Mouse (Mus musculus): ENCODE results near the gene Shroom3. TPM values are rescaled to one million over a fixed set of nuclear protein-coding genes. Genes with fewer than 3 reads are reported as not detected.

Shroom3 gene
- polyA plus RNA-seq, 1 experiment from 2014 or later, result 1.5 TPM

DNA sequence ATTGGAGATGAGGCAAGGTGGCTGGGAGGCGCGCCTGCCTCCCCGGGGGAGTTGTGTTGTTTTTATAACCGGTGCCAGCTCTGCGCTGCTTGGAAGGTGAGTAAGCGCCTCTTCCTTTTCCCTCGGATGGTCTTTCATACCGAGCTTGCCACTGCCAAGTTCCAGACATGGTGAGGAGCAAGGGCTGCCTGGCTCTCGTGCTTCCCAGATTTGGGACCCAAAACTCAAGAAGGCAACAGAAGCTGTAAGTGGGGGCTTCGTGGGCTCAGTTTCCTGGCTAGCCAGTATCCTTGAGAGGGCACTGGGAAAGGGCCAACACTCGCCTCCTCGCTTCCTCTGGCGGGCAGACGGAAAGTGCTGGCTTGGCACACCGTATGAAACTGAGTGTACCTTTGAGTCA, 173.1 kb downstream of the Shroom3 start:
- Histone ChIP-seq H3K27ac (replicated peaks; ENCODE audit: low read depth, low read length) (no peak overlapping the region), H3K4me3 (replicated peaks; ENCODE audit: low read depth, low read length) (no peak overlapping the region), H3K4me2 (ENCODE audit: low read length) (no peak overlapping the region), H3K9me3 (ENCODE audit: control insufficient read depth, low read length) (no peaks in the 10 kb centered on the region), H3K4me1 (ENCODE audit: control insufficient read depth, insufficient read depth, low read length) (peaks cover 6% of the 10 kb centered on the region), H3K9ac (replicated peaks; ENCODE audit: low read length) (no peak overlapping the region), H3K27me3 (ENCODE audit: control insufficient read depth, insufficient read depth, low read length) (no peaks in the 10 kb centered on the region), H3K36me3 (ENCODE audit: control insufficient read depth, insufficient read depth, low read length) (no peaks in the 10 kb centered on the region)
- ATAC-seq (ENCODE audit: low FRiP score, low TSS enrichment) (no peak), DNase-seq (no peak)
- WGBS, result 51% methylated on average over 15 of the region's 15 CpGs

DNA sequence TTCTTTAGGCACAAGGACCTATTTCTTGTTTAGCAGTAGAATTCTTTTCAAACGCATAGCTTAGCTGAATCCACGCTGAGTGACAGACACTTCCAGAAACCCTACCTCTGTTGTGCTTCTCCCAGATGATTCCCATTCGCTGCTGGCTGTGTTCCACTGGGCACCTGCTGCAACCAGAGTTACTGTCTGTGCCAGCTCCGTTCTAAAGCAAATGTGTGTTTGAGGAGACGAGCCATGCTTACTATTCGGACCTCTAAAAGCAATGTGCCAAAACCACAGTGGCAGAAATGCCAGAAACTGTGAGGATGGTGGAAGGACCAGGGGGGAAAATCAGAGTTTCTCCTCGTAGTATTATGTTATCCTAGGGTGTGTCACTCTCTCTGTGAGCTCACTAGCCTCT, 173.9 kb downstream of the Shroom3 start:
- 67% methylated on average over 7 of the region's 7 CpGs for WGBS
- Histone ChIP-seq H3K4me3 (replicated peaks; ENCODE audit: low read depth, low read length) (no peak overlapping the region), H3K27ac (replicated peaks; ENCODE audit: low read depth, low read length) (no peak overlapping the region), H3K9me3 (ENCODE audit: control insufficient read depth, low read length) (no peaks in the 10 kb centered on the region), H3K36me3 (ENCODE audit: control insufficient read depth, insufficient read depth, low read length) (no peaks in the 10 kb centered on the region), H3K9ac (replicated peaks; ENCODE audit: low read length) (no peak overlapping the region), H3K27me3 (ENCODE audit: control insufficient read depth, insufficient read depth, low read length) (no peaks in the 10 kb centered on the region), H3K4me2 (ENCODE audit: low read length) (no peak overlapping the region), H3K4me1 (ENCODE audit: control insufficient read depth, insufficient read depth, low read length) (peaks cover 14% of the 10 kb centered on the region)
- DNase-seq (peak; percentile 33), ATAC-seq (ENCODE audit: low FRiP score, low TSS enrichment) (no peak)

DNA sequence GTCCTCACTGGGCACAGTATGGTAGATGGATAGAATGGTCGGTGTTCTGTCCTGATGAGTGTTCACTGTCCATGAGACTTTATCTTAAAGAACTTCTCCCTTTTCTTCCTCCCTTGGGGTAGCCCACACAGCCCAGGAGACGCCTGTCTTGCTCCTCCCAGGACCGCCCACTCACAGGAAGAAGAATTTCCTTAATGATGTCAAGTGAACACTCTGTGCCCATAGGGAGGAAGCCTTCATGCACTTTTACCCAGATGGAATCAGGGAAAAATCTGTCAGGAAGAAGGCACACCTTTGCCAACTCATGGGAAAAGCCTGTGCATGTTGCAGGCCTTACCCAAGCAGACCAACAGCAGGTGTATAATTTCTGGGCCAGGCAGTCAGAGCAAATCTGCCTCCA, 174.9 kb downstream of the Shroom3 start:
- Histone ChIP-seq H3K9me3 (ENCODE audit: control insufficient read depth, low read length) (no peaks in the 10 kb centered on the region), H3K27me3 (ENCODE audit: control insufficient read depth, insufficient read depth, low read length) (no peaks in the 10 kb centered on the region), H3K27ac (replicated peaks; ENCODE audit: low read depth, low read length) (no peak overlapping the region), H3K4me3 (replicated peaks; ENCODE audit: low read depth, low read length) (no peak overlapping the region), H3K36me3 (ENCODE audit: control insufficient read depth, insufficient read depth, low read length) (no peaks in the 10 kb centered on the region), H3K9ac (replicated peaks; ENCODE audit: low read length) (no peak overlapping the region), H3K4me1 (ENCODE audit: control insufficient read depth, insufficient read depth, low read length) (peaks cover 15% of the 10 kb centered on the region), H3K4me2 (ENCODE audit: low read length) (no peak overlapping the region)
- DNase-seq (no peak), ATAC-seq (ENCODE audit: low FRiP score, low TSS enrichment) (no peak)
- WGBS, result 95% methylated on average over 3 of the region's 3 CpGs

DNA sequence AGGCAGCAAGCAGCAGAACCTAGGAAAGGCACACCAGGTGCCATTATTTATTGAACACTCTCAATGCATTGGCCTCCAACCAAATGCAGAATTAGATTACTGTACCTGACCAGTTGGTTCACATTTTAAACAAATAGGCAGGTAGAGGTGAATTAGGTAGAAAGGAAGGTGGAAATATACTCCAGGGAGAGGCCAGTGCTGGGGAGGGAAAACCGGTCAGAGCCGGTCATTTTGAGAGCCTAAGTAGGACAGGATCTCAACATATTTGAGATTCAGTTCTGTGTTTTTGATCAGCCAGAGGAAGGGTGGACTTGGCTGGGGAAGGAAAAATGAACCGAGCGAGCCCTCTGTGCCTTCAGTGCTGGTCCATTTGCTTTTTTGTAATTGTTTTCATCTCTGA, 175.3 kb downstream of the Shroom3 start:
- Histone ChIP-seq H3K27me3 (ENCODE audit: control insufficient read depth, insufficient read depth, low read length) (no peaks in the 10 kb centered on the region), H3K4me1 (ENCODE audit: control insufficient read depth, insufficient read depth, low read length) (peaks cover 15% of the 10 kb centered on the region), H3K36me3 (ENCODE audit: control insufficient read depth, insufficient read depth, low read length) (no peaks in the 10 kb centered on the region), H3K9ac (replicated peaks; ENCODE audit: low read length) (no peak overlapping the region), H3K27ac (replicated peaks; ENCODE audit: low read depth, low read length) (no peak overlapping the region), H3K9me3 (ENCODE audit: control insufficient read depth, low read length) (no peaks in the 10 kb centered on the region), H3K4me2 (ENCODE audit: low read length) (no peak overlapping the region), H3K4me3 (replicated peaks; ENCODE audit: low read depth, low read length) (no peak overlapping the region)
- ATAC-seq (ENCODE audit: low FRiP score, low TSS enrichment), result no peak
- WGBS, result 92% methylated on average over 4 of the region's 4 CpGs
- DNase-seq, result no peak

DNA sequence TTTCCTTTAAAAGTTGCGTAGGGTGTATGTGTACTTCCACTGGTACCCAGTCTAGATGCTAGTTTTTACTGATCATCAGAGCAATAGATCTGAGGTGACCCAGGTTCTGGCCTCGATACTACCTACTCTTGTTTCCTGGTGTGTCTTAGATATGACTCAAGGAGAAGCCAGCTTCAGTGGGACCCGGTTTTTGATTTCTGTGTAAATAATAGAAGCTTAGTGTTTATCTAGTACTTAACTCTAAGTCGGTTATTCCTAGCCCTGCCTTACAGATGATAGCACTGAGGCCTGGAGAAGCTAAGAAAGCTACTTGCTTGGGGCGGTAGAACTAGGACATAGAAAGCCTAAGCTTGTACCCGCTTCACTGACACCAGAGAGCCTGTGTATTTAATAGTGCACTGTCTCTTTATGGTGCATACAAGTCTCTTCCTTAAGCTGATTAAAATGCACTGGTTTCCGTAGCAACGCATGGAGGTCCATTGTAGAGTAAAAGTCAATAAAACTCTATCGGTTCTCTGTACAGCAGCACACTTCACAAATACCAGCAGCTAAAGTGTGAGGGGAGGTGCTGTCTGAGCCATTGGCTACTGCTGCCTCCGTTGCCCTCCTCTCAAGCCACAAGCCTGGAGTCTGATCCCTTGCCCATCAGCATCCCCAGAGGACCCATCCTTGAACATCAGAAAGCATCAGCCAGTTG, 178.3 kb downstream of the Shroom3 start:
- Histone ChIP-seq H3K36me3 (ENCODE audit: control insufficient read depth, insufficient read depth, low read length) (no peaks in the 10 kb centered on the region), H3K4me1 (ENCODE audit: control insufficient read depth, insufficient read depth, low read length) (peaks cover 12% of the 10 kb centered on the region), H3K9me3 (ENCODE audit: control insufficient read depth, low read length) (no peaks in the 10 kb centered on the region), H3K4me2 (ENCODE audit: low read length) (peak overlapping the region; percentile 38), H3K4me3 (replicated peaks; ENCODE audit: low read depth, low read length) (no peak overlapping the region), H3K27me3 (ENCODE audit: control insufficient read depth, insufficient read depth, low read length) (no peaks in the 10 kb centered on the region), H3K9ac (replicated peaks; ENCODE audit: low read length) (no peak overlapping the region), H3K27ac (replicated peaks; ENCODE audit: low read depth, low read length) (peak overlapping the region; percentile 75)
- ATAC-seq (ENCODE audit: low FRiP score, low TSS enrichment), result peak; percentile 73
- 29% methylated on average over 10 of the region's 10 CpGs for WGBS
- peak; percentile 83 for DNase-seq

DNA sequence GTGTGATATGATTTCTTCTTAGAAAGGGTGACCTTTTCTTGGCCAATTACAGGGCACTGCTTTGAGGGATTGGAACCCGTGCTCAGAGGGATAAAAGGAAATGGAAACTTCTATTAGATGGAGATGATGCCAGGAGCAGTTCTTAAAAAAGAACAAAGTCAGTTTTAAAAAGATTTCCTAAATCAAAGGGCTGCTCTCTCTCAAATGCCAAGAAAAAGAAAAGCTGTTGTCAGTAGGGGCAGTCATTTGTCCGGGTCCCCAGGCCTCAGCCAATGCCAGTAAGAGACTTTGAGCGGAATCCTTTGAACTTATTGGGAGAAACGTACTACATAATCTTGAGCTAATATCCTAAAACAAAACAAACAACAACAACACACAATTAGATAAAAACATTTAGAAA, 181.9 kb downstream of the Shroom3 start:
- no peak for DNase-seq
- no peak overlapping the region for H3K9ac ChIP-seq (replicated peaks; ENCODE audit: low read length)
- 47% methylated on average over 4 of the region's 4 CpGs for WGBS
- H3K9me3 ChIP-seq (ENCODE audit: control insufficient read depth, low read length), result no peaks in the 10 kb centered on the region
- H3K4me3 ChIP-seq (replicated peaks; ENCODE audit: low read depth, low read length), result no peak overlapping the region
- no peaks in the 10 kb centered on the region for H3K27me3 ChIP-seq (ENCODE audit: control insufficient read depth, insufficient read depth, low read length)
- no peak overlapping the region for H3K27ac ChIP-seq (replicated peaks; ENCODE audit: low read depth, low read length)
- peaks cover 12% of the 10 kb centered on the region for H3K4me1 ChIP-seq (ENCODE audit: control insufficient read depth, insufficient read depth, low read length)
- ATAC-seq (ENCODE audit: low FRiP score, low TSS enrichment), result no peak
- no peaks in the 10 kb centered on the region for H3K36me3 ChIP-seq (ENCODE audit: control insufficient read depth, insufficient read depth, low read length)
- no peak overlapping the region for H3K4me2 ChIP-seq (ENCODE audit: low read length)

DNA sequence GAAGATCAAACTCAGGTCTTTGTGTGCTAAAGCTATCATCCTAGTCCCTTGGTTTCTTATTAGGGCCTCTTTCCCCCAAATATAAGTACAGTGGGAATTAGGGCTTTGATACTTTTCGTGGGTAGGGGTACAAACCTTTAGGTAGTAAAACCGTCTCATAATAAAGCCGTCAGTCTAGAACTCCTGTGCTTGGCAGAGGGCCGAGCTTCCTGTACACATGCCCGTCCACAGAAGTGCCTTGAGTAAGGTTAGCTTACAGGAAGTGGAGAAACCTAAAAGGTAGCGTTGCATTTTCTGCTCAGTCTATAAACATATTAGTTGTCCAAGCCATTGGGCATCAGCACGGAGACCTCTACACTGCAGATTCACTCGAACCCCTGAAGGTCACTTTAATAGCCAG, 183.3 kb downstream of the Shroom3 start:
- ATAC-seq (ENCODE audit: low FRiP score, low TSS enrichment), result no peak
- H3K36me3 ChIP-seq (ENCODE audit: control insufficient read depth, insufficient read depth, low read length), result no peaks in the 10 kb centered on the region
- peaks cover 7% of the 10 kb centered on the region for H3K4me1 ChIP-seq (ENCODE audit: control insufficient read depth, insufficient read depth, low read length)
- H3K27me3 ChIP-seq (ENCODE audit: control insufficient read depth, insufficient read depth, low read length), result no peaks in the 10 kb centered on the region
- H3K9me3 ChIP-seq (ENCODE audit: control insufficient read depth, low read length), result no peaks in the 10 kb centered on the region
- H3K4me3 ChIP-seq (replicated peaks; ENCODE audit: low read depth, low read length), result no peak overlapping the region
- H3K27ac ChIP-seq (replicated peaks; ENCODE audit: low read depth, low read length), result no peak overlapping the region
- WGBS, result 94% methylated on average over 8 of the region's 8 CpGs
- H3K4me2 ChIP-seq (ENCODE audit: low read length), result no peak overlapping the region
- H3K9ac ChIP-seq (replicated peaks; ENCODE audit: low read length), result no peak overlapping the region
- DNase-seq, result no peak

DNA sequence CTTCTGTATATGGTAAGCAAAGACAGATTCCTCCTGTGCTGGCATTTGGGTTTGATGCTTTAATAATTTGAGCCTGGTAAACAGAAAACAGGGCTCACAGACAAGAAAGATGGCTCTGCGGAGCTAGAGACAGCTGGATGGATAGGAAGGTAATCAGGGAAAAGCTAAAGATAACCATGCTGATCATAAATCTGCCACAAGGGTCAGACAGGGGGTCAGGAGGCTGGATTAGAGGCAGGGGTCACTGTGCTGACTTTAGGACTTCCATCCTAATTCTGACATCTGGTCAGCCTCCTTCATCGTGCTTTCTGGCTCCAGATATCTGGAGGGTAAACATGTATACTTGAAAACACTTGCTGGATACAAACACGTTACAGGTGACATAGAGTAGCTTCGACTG, 184.0 kb downstream of the Shroom3 start:
- no peaks in the 10 kb centered on the region for H3K36me3 ChIP-seq (ENCODE audit: control insufficient read depth, insufficient read depth, low read length)
- no peak overlapping the region for H3K4me2 ChIP-seq (ENCODE audit: low read length)
- 88% methylated on average over 4 of the region's 4 CpGs for WGBS

DNA sequence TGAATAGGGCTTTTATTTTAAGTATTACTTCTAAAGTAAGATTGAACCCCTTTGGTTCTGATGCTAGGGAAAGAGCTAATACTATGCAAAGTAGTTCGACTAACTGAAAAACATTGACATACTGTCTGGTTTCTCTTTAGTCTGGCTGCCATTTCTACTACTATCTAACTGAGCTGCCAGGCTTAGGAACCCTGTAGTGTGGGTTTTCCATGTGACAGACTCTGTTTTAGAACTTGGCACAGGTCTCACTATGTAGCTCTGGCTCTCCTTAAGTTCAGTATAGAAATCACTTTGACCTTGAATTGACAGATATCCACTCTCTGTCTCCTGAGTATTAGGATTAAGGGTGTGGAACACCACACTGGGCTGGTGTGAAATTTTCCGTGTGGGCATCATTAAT, 185.0 kb downstream of the Shroom3 start:
- ATAC-seq (ENCODE audit: low FRiP score, low TSS enrichment) (no peak), DNase-seq (no peak)
- no peaks in the 10 kb centered on the region for H3K36me3 ChIP-seq (ENCODE audit: control insufficient read depth, insufficient read depth, low read length)
- no peaks in the 10 kb centered on the region for H3K27me3 ChIP-seq (ENCODE audit: control insufficient read depth, insufficient read depth, low read length)
- H3K9ac ChIP-seq (replicated peaks; ENCODE audit: low read length), result no peak overlapping the region
- H3K27ac ChIP-seq (replicated peaks; ENCODE audit: low read depth, low read length), result no peak overlapping the region
- no peaks in the 10 kb centered on the region for H3K4me1 ChIP-seq (ENCODE audit: control insufficient read depth, insufficient read depth, low read length)
- no peak overlapping the region for H3K4me2 ChIP-seq (ENCODE audit: low read length)
- WGBS, result 75% methylated on average over 2 of the region's 2 CpGs
- H3K9me3 ChIP-seq (ENCODE audit: control insufficient read depth, low read length), result no peaks in the 10 kb centered on the region
- H3K4me3 ChIP-seq (replicated peaks; ENCODE audit: low read depth, low read length), result no peak overlapping the region

More for the DNA sequence above, 184.0 kb downstream of the Shroom3 start:
- Histone ChIP-seq H3K9me3 (ENCODE audit: control insufficient read depth, low read length) (no peaks in the 10 kb centered on the region), H3K27me3 (ENCODE audit: control insufficient read depth, insufficient read depth, low read length) (no peaks in the 10 kb centered on the region), H3K9ac (replicated peaks; ENCODE audit: low read length) (no peak overlapping the region), H3K4me1 (ENCODE audit: control insufficient read depth, insufficient read depth, low read length) (no peaks in the 10 kb centered on the region), H3K4me3 (replicated peaks; ENCODE audit: low read depth, low read length) (no peak overlapping the region), H3K27ac (replicated peaks; ENCODE audit: low read depth, low read length) (no peak overlapping the region)
- no peak for ATAC-seq (ENCODE audit: low FRiP score, low TSS enrichment)
- no peak for DNase-seq

Data from midbrain, embryonic 14.5 days (tissue).